Mouse (Mus musculus) limb, embryonic 10.5 days (tissue): ENCODE results near the gene Fmnl3. TPM values are rescaled to one million over a fixed set of nuclear protein-coding genes. Genes with fewer than 3 reads are reported as not detected.

Experiments used
- DNase-seq: peaks from one replicate; pipeline ENCODE4 v3.0.0-alpha.2; 2017; ENCODE audit warnings: low spot score
- H3K27ac ChIP-seq: fragments of 300-500 bp; sonication (generic); 2 replicates; pipeline ENCODE4 v1.5.1; 2016; ENCODE audit warnings: mild to moderate bottlenecking
- H3K27me3 ChIP-seq: fragments of 300-500 bp; sonication (generic); 2 replicates; pipeline ENCODE4 v1.6.1; 2016; ENCODE audit warnings: low read depth, mild to moderate bottlenecking; ENCODE audit not compliant: poor library complexity, severe bottlenecking
- H3K36me3 ChIP-seq: fragments of 300-500 bp; sonication (generic); 2 replicates; pipeline ENCODE4 v1.6.1; 2016; ENCODE audit warnings: mild to moderate bottlenecking, moderate library complexity
- H3K4me1 ChIP-seq: fragments of 300-500 bp; sonication (generic); 2 replicates; pipeline ENCODE4 v1.6.1; 2016
- H3K4me3 ChIP-seq: fragments of 300-500 bp; sonication (generic); 2 replicates; pipeline ENCODE4 v1.5.1; 2016; ENCODE audit warnings: mild to moderate bottlenecking, moderate library complexity
- H3K9me3 ChIP-seq: fragments of 300-500 bp; sonication (generic); replicated peaks from 2 replicates; pipeline ENCODE4 v1.6.1; 2016; ENCODE audit warnings: mild to moderate bottlenecking
- WGBS: fragments of 180-500 bp; shearing (Covaris S2); methylation state at CpG from one replicate; pipeline ENCODE4 v1.1.7; 2016; 5-methylcytosine and 5-hydroxymethylcytosine counted together
- polyA plus RNA-seq: library from polyadenylated mRNA; unstranded; fragments of >200 nt; fragmentation: Nextera tagmentation; extraction: Ambion mirVana; gene quantifications from 2 replicates; pipeline ENCODE4 v1.2.1, GENCODE M21; 2016

The Fmnl3 gene
- polyA plus RNA-seq, 1 experiment from 2014 or later = 42.2 TPM

- WGBS = 49% methylated on average over 8 of the region's 8 CpGs
- no peak for DNase-seq
- peaks cover 10% of the 10 kb centered on the region; the same call in 1 of the 2 replicates for H3K4me1 ChIP-seq
These were observed 85.1 kb downstream of the Fmnl3 start for GRCm38 (mm10) chr15:99285189-99285535.

GRCm38 (mm10) chr15:99284527-99285188, 85.6 kb downstream of the Fmnl3 start:
- Histone ChIP-seq H3K4me3 (no peak overlapping the region), H3K27me3 (0 out of 2 replicates have a peak, but pooled peaks cover 3% of the 10 kb centered on the region), H3K9me3 (no peaks in the 10 kb centered on the region), H3K27ac (no peak overlapping the region), H3K36me3 (no peaks in the 10 kb centered on the region), H3K4me1 (peaks cover 10% of the 10 kb centered on the region; the same call in 1 of the 2 replicates)
- no peak for DNase-seq
- 38% methylated on average over 14 of the region's 14 CpGs for WGBS

More at GRCm38 (mm10) chr15:99285189-99285535, 85.1 kb downstream of the Fmnl3 start:
- no peaks in the 10 kb centered on the region for H3K36me3 ChIP-seq
- 0 out of 2 replicates have a peak, but pooled peaks cover 3% of the 10 kb centered on the region for H3K27me3 ChIP-seq
- H3K4me3 ChIP-seq = no peak overlapping the region
- no peaks in the 10 kb centered on the region for H3K9me3 ChIP-seq
- no peak overlapping the region for H3K27ac ChIP-seq

- H3K27me3 ChIP-seq = 0 out of 2 replicates have a peak, but pooled peaks cover 3% of the 10 kb centered on the region
- H3K4me1 ChIP-seq = peaks cover 10% of the 10 kb centered on the region; the same call in 1 of the 2 replicates
- no peak overlapping the region for H3K27ac ChIP-seq
- H3K4me3 ChIP-seq = no peak overlapping the region
- no peaks in the 10 kb centered on the region for H3K9me3 ChIP-seq
- DNase-seq = no peak
- no peaks in the 10 kb centered on the region for H3K36me3 ChIP-seq
- WGBS = 68% methylated on average over 10 of the region's 10 CpGs
These were observed 86.8 kb downstream of the Fmnl3 start for GRCm38 (mm10) chr15:99283456-99283855.

GRCm38 (mm10) chr15:99278271-99278670, 92.0 kb downstream of the Fmnl3 start:
- no peaks in the 10 kb centered on the region for H3K9me3 ChIP-seq
- H3K4me3 ChIP-seq = no peak overlapping the region
- no peak overlapping the region for H3K27ac ChIP-seq
- no peak for DNase-seq
- H3K4me1 ChIP-seq = no peaks in the 10 kb centered on the region
- no peaks in the 10 kb centered on the region for H3K36me3 ChIP-seq
- WGBS = 89% methylated on average over 7 of the region's 7 CpGs
- H3K27me3 ChIP-seq = no peaks in the 10 kb centered on the region

- Histone ChIP-seq H3K27ac (no peak overlapping the region), H3K4me1 (peaks cover 3% of the 10 kb centered on the region; the same call in 1 of the 2 replicates), H3K9me3 (no peaks in the 10 kb centered on the region), H3K4me3 (no peak overlapping the region), H3K27me3 (no peaks in the 10 kb centered on the region), H3K36me3 (no peaks in the 10 kb centered on the region)
- 76% methylated on average over 8 of the region's 8 CpGs for WGBS
- DNase-seq = no peak
These were observed 94.2 kb downstream of the Fmnl3 start for GRCm38 (mm10) chr15:99276095-99276494.

Other genes starting within 250 kb of the Fmnl3 start
- gene Spats2, start 244.6 kb downstream of the Fmnl3 start, polyA plus RNA-seq = 60.5 and 64.1 TPM in 2 replicates
- gene Kcnh3, start 145.6 kb downstream of the Fmnl3 start, polyA plus RNA-seq = 0.15 TPM in 1 of 2 replicates, not detected in the other
- 180 and 190 TPM in 2 replicates for gene Mcrs1, start 118.5 kb downstream of the Fmnl3 start, polyA plus RNA-seq
- 59.3 and 71.2 TPM in 2 replicates for gene Prpf40b, start 75.4 kb downstream of the Fmnl3 start, polyA plus RNA-seq
- gene Fam186b, start 74.6 kb downstream of the Fmnl3 start, polyA plus RNA-seq = 0.21 and 0.29 TPM in 2 replicates
- 272 and 296 TPM in 2 replicates for gene Tmbim6, start 22.4 kb upstream of the Fmnl3 start, polyA plus RNA-seq
- gene Nckap5l, start 87.3 kb upstream of the Fmnl3 start, polyA plus RNA-seq = 16.3 and 17.4 TPM in 2 replicates
- 15.9 and 19.4 TPM in 2 replicates for gene Bcdin3d, start 104.2 kb upstream of the Fmnl3 start, polyA plus RNA-seq
- gene Faim2, start 157.7 kb upstream of the Fmnl3 start, polyA plus RNA-seq = 0.26 TPM in 1 of 2 replicates, not detected in the other
- not detected in 2 replicates for gene Aqp2, start 208.6 kb upstream of the Fmnl3 start, polyA plus RNA-seq
- gene Aqp5, start 220.3 kb upstream of the Fmnl3 start, polyA plus RNA-seq = not detected in 2 replicates
- gene Aqp6, start 230.9 kb upstream of the Fmnl3 start, polyA plus RNA-seq = not detected in 2 replicates